Mouse (Mus musculus): ENCODE measurements around the gene Kbtbd12.

Gene Kbtbd12

DNA sequence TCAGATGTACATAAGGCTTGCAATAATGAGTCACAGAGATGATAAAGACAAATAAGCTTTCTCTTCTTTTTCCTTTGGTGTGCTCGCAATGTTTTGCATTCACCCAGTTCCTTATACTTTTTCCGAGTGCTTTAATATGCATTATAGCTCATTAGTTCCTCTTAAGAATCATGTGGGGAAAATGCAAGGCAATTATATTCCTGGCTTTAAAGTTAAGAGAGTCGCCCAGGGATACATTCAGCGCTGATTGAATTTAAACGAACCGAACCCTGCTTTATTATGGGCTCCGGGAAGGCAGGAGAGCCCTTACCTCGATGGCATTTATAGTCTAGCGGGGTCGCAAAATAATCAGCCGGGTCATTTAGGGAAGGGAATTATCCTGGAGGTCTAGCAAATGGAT lies 10.8 kb downstream of the Kbtbd12 start:
- DNase-seq: no peak

GRCm38 (mm10) chr6:88626462-88626861 lies 11.3 kb downstream of the Kbtbd12 start:
- no peak for DNase-seq

DNA sequence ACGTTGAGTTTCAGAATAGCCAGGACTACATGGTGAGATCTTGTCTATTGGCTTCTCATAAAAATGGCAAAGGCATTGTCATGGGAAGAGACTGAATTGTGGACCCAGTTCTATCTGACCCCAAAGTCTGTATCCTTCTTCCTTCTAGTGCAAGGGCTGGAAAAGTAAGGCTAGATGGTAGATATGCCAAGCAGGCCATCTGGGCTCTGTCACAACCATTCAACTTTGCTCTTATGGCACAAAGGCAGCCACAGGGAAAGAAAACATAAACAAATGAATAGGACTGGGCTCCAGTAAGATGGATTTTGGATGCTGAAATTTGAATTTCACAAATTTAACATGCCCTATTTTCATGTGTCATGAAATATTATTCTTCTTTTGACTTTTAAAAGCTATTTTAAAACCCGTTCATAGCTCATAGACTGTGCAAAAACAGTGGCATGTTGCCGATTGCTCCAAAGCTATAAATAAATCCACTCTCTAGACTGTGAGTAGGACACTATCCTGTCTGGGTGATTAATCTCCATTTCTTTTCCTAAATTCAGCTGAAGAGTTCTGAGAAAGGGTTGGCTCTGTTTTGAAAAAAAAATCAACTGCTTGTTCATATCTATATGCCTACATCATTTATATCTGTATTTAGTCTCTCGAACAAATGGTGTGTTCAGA lies 15.8 kb downstream of the Kbtbd12 start:
- no peak for DNase-seq

DNA sequence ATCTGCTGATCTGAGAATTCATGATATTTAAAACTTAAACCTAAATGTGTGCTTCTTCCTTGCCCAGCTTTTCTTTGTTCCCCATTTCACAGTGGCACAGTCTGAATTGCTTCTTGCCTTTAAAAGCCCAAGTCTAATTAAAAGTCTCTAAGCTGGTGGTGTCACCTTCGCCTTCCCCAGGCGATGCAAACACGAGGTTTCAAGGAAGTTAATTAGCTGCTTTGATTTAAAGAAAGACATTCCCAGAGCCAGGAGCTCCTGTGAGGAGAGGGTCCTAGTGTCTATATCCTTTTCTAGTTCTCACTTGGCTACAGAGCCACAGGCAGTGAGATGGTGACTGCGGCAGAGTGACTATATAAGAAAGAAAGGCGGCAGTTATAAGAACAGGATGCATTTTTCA lies 18.2 kb downstream of the Kbtbd12 start:
- DNase-seq: no peak

- DNase-seq: no peak
Observed at GRCm38 (mm10) chr6:88615352-88615751, 22.4 kb downstream of the Kbtbd12 start.

DNA sequence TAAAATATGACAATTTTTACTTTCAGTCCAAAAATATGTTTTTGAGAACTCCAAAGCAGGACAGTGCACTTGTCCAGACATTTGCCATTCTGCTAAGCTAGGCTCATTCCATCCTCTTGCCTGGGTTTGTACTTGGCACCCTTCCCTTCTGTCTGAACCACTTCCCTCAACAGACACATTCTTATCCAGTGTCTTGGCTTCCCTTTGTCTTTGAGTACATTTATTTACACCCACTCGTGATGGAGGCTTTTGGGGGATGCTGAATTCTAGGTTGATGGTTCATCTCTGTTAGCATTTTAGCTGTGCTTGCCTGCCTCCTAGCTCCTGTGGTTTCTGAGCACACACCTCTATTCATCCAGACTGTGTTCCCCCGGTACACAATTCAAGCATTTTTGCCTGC lies 31.3 kb downstream of the Kbtbd12 start:
- no peak for DNase-seq

DNA sequence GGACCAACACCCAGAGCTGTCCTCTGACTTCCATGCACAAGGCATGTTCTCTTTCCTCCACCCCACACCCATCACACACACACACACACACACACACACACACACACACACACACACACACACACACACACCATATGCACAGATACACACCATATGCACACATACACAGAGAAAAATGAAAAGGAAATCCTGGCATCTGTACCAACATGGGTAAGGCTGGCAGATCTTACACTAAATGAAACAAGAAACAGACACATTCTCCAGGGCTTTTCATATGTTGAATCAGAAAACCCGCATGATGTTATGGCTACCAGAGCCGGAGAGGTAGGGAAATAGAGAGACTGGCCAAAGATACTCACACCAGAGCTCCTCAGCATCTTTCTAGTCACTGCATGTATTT lies 32.0 kb downstream of the Kbtbd12 start:
- no peak for DNase-seq

GRCm38 (mm10) chr6:88605235-88605634 lies 32.5 kb downstream of the Kbtbd12 start:
- no peak for DNase-seq

DNA sequence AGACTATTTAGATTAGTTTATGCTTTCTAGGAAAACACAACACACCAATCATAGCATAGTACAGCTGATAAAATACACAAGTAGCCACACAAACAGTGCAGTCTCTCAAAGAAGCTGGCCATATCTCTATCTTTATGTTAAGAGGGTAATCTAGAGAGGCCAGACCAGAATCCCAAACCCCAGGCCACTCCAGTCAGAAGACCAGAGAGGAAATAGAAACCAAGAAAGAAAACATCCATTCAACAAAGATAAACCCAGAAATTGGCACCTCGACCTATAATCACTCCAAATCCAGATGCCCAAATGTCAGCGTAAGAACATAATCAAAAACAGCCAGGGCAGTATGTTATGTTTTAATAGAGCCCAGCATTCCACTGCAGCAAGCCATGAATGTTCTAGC lies 41.6 kb downstream of the Kbtbd12 start:
- no peak for DNase-seq

GRCm38 (mm10) chr6:88592367-88592766 lies 45.4 kb downstream of the Kbtbd12 start:
- no peak for DNase-seq

DNA sequence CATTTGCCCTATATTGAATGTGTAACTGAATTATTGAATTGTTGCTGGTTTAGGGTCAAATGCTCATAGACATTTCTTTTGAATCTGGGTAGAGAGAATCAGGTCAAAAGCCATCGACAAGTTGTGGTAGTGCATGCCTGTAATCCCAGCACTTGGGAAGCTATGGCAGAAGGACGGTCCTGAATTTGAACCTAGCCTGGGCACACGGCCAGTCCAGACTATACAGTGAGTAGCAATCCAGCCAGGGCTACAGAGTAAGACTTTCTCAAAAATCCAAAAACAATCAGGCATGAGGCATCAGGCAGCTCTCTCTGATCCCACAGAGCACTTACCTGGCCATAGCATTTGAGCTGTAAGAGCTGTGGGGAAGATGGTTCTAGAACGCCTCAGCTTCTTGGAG lies 47.5 kb downstream of the Kbtbd12 start:
- no peak for DNase-seq

GRCm38 (mm10) chr6:88589517-88589916 lies 48.2 kb downstream of the Kbtbd12 start:
- DNase-seq: peak; percentile 92

GRCm38 (mm10) chr6:88588581-88589256 lies 49.0 kb downstream of the Kbtbd12 start:
- no peak for DNase-seq

DNA sequence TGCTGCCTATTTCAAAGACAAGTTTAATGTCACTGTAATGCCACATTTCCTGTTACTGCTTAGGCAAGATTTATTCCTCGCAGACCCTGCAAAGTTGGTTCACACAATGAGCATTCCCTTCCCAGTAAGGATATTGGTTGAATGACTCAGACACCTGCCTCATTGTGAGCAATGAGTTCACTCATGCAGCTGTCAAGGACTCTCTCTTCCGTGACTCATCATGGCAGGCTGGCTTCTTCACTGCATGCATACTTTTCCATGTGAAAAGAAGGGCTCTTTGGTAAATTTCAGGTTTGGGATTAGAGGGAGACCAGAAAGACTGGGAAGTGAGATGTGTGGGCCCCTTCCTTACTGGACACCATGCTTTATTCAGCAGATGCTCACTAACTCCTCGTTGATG lies 50.7 kb downstream of the Kbtbd12 start:
- DNase-seq: no peak

DNA sequence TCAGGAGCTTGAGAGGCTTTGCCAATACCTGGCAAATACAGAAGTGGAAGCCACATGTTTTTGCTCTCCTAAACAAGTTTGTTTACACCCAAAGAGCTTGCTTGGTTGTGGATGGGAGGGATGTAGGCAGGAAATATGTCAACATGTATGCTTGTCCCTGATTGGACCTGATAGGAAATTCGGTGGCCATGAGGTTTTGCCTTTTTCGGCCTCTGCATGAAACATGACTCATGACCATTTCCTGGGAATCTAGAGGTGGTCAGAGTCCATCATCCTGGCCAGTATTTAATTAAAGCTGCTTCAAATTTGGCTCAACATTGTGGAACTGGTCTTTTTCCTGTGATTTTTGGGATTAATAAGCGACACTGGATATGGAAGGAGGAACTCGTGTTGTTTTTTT lies 53.8 kb downstream of the Kbtbd12 start:
- DNase-seq: no peak

DNA sequence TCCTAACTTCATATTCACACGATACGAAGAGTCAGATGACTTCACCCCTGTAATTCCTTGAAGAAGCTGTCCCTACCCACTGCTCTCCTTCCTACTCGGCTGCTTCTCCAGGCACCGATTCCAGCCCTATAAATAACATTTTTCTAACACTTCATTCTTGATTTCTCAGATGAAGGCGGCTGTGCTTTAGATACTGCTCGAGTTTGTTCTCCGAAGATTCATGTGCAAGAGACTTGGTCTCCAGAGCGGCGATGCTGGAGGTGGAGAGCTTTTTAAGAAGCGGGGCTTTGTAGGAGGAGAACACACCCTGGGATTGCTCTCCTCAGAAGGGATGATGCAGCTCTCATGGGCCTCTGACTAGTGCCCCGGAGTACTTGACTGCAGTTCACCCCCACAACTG lies 61.3 kb downstream of the Kbtbd12 start:
- DNase-seq: no peak

GRCm38 (mm10) chr6:88566676-88567075 lies 71.1 kb downstream of the Kbtbd12 start:
- DNase-seq: peak; percentile 36

GRCm38 (mm10) chr6:88565033-88565432 lies 72.7 kb downstream of the Kbtbd12 start:
- DNase-seq: peak; percentile 19

DNA sequence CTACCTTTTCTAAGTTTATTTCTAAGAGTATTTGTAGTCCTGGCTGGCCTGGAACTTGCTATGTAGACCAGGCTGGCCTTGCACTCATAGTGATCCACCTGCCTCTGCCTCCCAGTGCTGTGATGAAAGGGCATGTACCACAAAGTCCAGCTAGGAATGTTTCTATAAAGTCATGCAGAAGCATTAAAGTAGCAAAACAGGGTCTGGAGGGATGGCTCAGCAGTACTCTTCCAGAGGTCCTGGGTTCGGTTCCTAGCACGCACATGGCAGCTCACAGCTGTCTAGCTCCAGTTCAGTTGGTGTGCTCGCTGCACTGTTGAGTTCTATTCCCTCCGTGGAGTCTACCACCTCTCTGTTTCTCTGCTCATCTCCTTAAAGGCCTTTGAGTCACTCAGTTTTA lies 77.6 kb downstream of the Kbtbd12 start:
- DNase-seq: peak; percentile 54

DNA sequence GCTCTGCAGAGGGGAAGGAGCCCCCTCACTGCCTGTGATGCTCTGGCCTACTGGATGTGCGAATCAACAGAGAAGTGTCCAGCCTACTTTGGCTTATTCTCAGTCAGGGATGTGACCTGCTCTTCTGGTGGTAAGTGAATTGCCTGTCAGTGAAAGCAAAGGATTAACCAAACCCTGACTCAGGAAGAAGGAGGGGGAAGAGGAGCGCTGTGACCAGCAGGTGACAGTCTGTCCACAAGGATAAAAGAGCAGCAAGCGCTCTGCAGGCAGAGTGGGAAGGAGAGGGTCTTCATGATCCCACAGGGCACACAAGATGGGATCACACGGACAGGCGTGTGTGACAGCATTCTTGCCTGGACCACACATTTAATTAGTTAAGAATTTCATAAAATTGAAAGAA lies 78.1 kb downstream of the Kbtbd12 start:
- DNase-seq: peak; percentile 71

DNA sequence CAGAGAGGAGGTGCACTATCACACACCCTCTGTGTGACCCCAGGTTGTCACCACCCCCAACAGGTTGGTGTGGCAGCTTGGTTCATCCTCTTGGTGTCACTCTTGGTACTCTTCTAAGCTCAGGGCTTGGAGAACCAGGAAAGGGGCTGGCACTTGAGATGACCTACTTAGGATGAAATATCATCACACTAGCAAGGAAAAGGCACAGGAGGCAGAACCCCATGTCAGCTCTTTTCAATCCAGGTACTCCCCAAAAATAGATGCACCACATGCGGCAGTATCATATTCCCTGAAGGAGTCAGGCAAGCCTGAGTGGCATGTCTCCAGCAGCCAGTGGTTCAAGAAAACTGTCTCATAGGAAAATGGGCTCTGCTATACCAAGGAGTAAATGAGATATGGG lies 79.7 kb downstream of the Kbtbd12 start:
- no peak for DNase-seq

DNA sequence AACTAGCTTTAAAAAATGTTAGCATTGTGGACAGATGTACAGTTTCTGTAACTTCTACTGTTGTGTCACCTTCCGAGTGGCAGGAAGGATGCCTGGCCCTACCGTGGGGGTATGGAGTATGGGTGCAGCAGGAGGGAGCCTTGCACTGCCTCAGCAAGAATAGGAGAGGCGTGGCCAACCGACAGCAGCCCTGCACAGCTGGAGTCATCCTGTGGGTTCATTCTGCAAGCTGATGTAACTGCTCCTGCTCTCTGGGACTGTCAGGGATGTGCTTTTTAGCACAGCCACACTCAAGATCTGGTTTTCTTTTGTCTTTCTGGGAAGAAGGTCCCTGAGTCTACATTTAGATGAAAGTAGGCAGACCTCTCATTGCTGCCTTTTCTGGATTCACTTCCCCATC lies 80.2 kb downstream of the Kbtbd12 start:
- no peak for DNase-seq

- DNase-seq: peak; percentile 76
Observed at GRCm38 (mm10) chr6:88549916-88550315, 87.8 kb downstream of the Kbtbd12 start.

GRCm38 (mm10) chr6:88549137-88549814 lies 88.5 kb downstream of the Kbtbd12 start:
- DNase-seq: no peak
